Mouse (Mus musculus) kidney, adult 2 months (tissue): ENCODE measurements around the gene Khdc1c. TPM values are rescaled to one million over a fixed set of nuclear protein-coding genes. Genes with fewer than 3 reads are reported as not detected.
"Not testable (repeated sequence)": the region's sequence is repeated elsewhere in the genome, so short reads cannot be mapped to it uniquely, and the experiment has no call there.

Experiments used
- DNase-seq: peaks from one replicate; pipeline ENCODE4 v3.0.0; 2021
- H3K27ac ChIP-seq: fragments of 200-500 bp; 2 replicates; pipeline ENCODE4 v1.5.1; 2012; ENCODE audit warnings: low read depth, low read length, control low read depth, inconsistent platforms; ENCODE audit not compliant: insufficient read depth
- H3K27me3 ChIP-seq: fragments of 200-500 bp; replicated peaks from 2 replicates; pipeline ENCODE4 v1.6.1; 2012; ENCODE audit warnings: mild to moderate bottlenecking, moderate library complexity, low read length, inconsistent platforms; ENCODE audit not compliant: control insufficient read depth, insufficient read depth
- H3K36me3 ChIP-seq: fragments of 200-500 bp; 2 replicates; pipeline ENCODE4 v1.6.1; 2012; ENCODE audit warnings: mild to moderate bottlenecking, moderate library complexity, low read length, inconsistent platforms; ENCODE audit not compliant: control insufficient read depth, insufficient read depth
- H3K4me1 ChIP-seq: fragments of 200-500 bp; 2 replicates; pipeline ENCODE4 v1.6.1; 2011; ENCODE audit warnings: low read length; ENCODE audit not compliant: control insufficient read depth, insufficient read depth
- H3K4me3 ChIP-seq: fragments of 200-500 bp; 2 replicates; pipeline ENCODE4 v1.5.1; 2011; ENCODE audit warnings: mild to moderate bottlenecking, low read depth, low read length, control low read depth; ENCODE audit not compliant: insufficient read depth
- CTCF ChIP-seq: fragments of 200-500 bp; conservative IDR thresholded peaks from 2 replicates; pipeline ENCODE4 v1.5.1; 2011; ENCODE audit warnings: low read depth, mild to moderate bottlenecking, control low read depth, low read length, moderate library complexity, mixed read lengths; ENCODE audit not compliant: insufficient read depth, insufficient read length
- POLR2A ChIP-seq: fragments of 200-500 bp; IDR thresholded peaks from one replicate; pipeline ENCODE4 v1.6.1; 2011; ENCODE audit warnings: low read depth, low read length, control low read depth
- WGBS: fragments of 180-500 bp; shearing (Covaris S2); methylation state at CpG from one replicate; pipeline ENCODE4 v1.1.7; 2018; 5-methylcytosine and 5-hydroxymethylcytosine counted together
- polyA plus RNA-seq: library from polyadenylated mRNA; depleted of rRNA; stranded (reverse); fragments of >200 nt; gene quantifications from 2 replicates; pipeline ENCODE4 v1.2.3, GENCODE M21; 2012

The Khdc1c gene
- polyA plus RNA-seq, 1 experiment = not detected

DNA sequence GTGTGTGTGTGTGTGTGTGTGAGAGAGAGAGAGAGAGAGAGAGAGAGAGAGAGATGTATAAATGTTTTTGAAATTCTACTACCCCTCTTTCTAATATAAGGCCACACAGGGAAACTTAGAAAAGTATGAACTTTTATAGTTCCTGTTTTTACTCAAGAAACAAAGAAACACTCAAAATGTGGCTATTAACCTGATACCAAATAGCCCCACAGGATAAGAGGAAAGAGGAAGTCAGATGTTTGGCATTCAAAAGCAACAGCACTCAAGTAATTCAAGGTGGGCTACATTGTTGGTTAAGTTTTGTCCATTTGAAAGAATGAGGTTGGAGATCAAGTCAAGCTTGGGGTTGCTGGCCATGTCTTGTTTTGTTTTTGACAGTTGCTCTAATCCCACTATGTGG, 32.3 kb upstream of the Khdc1c start:
- Histone ChIP-seq H3K4me3 (no peak overlapping the region), H3K4me1 (no peaks in the 10 kb centered on the region), H3K36me3 (no peaks in the 10 kb centered on the region), H3K27me3 (no peaks in the 10 kb centered on the region), H3K27ac (no peak overlapping the region)
- TF ChIP-seq POLR2A (no peak), CTCF (no peak)
- DNase-seq = no peak

DNA sequence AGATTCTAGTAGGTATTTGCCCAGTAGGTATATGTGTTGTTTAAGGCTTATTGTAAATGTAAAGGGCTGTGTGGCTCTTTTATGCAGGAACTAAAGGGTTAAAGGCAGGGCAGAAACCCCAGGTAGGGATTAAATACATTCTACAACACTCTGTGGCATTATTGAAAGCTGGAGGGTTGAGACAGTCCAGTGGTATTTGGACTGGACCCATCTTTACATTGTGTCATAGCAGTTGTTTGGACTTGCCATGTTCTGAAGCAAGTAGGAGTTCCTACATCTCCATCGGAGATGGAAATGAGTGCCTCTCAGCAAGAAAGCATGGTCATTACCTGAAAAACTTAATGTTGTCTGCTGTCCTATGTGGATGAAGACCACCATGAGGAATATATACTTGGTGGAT, 27.4 kb upstream of the Khdc1c start:
- H3K27ac ChIP-seq = no peak overlapping the region
- WGBS = 97% methylated on average over 1 of the region's 1 CpGs
- no peaks in the 10 kb centered on the region for H3K27me3 ChIP-seq
- H3K36me3 ChIP-seq = no peaks in the 10 kb centered on the region
- DNase-seq = no peak
- no peak overlapping the region for H3K4me3 ChIP-seq
- H3K4me1 ChIP-seq = no peaks in the 10 kb centered on the region
- TF ChIP-seq CTCF (no peak), POLR2A (no peak)

DNA sequence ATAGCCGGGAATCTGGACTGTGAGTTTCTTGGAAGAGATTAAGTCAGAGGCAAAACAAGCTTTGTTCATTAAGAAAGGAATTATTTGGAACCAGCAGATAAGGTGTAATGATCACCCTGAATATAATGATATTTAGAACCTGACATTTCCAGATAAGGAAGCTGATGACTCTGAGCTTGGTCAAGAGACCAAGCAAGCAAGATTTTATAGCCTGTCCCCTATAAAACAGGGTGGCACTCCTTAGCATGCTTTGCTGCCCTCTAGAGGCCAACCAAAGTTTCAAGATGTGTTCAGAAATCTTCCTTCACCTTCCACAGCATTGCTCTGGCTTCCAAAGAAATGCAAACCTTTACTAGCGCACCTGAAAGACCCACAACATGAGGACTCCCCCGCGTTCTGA, 23.9 kb upstream of the Khdc1c start:
- 59% methylated on average over 4 of the region's 4 CpGs for WGBS
- peak; percentile 67 for DNase-seq
- Histone ChIP-seq H3K4me3 (no peak overlapping the region), H3K4me1 (no peaks in the 10 kb centered on the region), H3K27ac (no peak overlapping the region), H3K27me3 (no peaks in the 10 kb centered on the region), H3K36me3 (no peaks in the 10 kb centered on the region)
- peak; percentile 73 for TF ChIP-seq CTCF
- TF ChIP-seq POLR2A = no peak

- not testable (repeated sequence) for DNase-seq, H3K36me3 ChIP-seq, H3K27ac ChIP-seq, H3K4me1 ChIP-seq, H3K27me3 ChIP-seq, H3K4me3 ChIP-seq
- 84% methylated on average over 7 of the region's 7 CpGs for whole genome bisulfite sequencing
Observed at GRCm38 (mm10) chr1:21344752-21345151, 23.4 kb upstream of the Khdc1c start.

- TF ChIP-seq POLR2A = no peak
- TF ChIP-seq CTCF = no peak
Observed at GRCm38 (mm10) chr1:21349341-21349740, 18.8 kb upstream of the Khdc1c start, which contains the start of gene Khdc1a. Khdc1a (plus strand) TSS chr1:21349641.

GRCm38 (mm10) chr1:21383256-21383655, 15.1 kb downstream of the Khdc1c start, which contains the start of gene Khdc1b:
Khdc1b (plus strand) TSS chr1:21383556.
- Histone ChIP-seq H3K4me3 (no peak within 1 kb of the TSS), H3K27ac (no peak within 1 kb of the TSS), H3K27me3 (no peaks in the 10 kb centered on the region), H3K4me1 (no peaks in the 10 kb centered on the region), H3K36me3 (no peaks in the 10 kb centered on the region)
- 77% methylated on average over 1 of the region's 1 CpGs for WGBS
- DNase-seq = no peak
- TF ChIP-seq POLR2A (no peak), CTCF (no peak)

More at GRCm38 (mm10) chr1:21349341-21349740, 18.8 kb upstream of the Khdc1c start, which contains the start of gene Khdc1a:
- Histone ChIP-seq H3K4me3 (no peak within 1 kb of the TSS), H3K4me1 (no peaks in the 10 kb centered on the region), H3K27ac (no peak within 1 kb of the TSS), H3K36me3 (no peaks in the 10 kb centered on the region), H3K27me3 (no peaks in the 10 kb centered on the region)
- WGBS = 79% methylated on average over 2 of the region's 2 CpGs
- no peak for DNase-seq

- no peaks in the 10 kb centered on the region for H3K36me3 ChIP-seq
- TF ChIP-seq CTCF (no peak), POLR2A (no peak)
- WGBS = 45% methylated on average over 6 of the region's 6 CpGs
- no peak overlapping the region for H3K27ac ChIP-seq
- DNase-seq = no peak
- H3K27me3 ChIP-seq = no peaks in the 10 kb centered on the region
- no peaks in the 10 kb centered on the region for H3K4me1 ChIP-seq
- H3K4me3 ChIP-seq = no peak overlapping the region
Observed at GRCm38 (mm10) chr1:21391138-21391671, 23.1 kb downstream of the Khdc1c start.

DNA sequence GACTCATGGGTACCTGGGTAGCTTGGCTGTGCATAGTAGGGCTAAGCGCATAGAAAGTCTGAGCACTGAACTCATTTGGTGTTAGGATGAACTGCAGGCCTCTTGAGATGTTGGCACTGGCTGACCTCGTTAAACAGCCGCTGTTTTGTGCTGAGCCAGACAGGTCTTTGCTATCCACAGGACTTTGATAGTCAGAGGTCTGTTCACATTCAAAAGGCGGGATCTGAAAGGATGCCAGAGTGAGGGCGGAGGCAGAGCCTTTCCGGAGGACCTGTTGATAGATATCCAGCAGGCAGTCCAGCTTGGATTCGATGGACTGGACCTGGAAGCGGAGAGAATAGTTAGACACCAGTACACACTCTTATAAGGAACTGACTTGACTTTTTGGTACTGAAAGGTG, 34.7 kb downstream of the Khdc1c start:
- DNase-seq = peak; percentile 3
- Histone ChIP-seq H3K27me3 (no peaks in the 10 kb centered on the region; the same call in 1 of the 2 replicates), H3K4me1 (no peaks in the 10 kb centered on the region), H3K36me3 (no peaks in the 10 kb centered on the region), H3K27ac (no peak overlapping the region), H3K4me3 (no peak overlapping the region)
- no peak for TF ChIP-seq CTCF
- TF ChIP-seq POLR2A = no peak
- 74% methylated on average over 8 of the region's 8 CpGs for WGBS
